ENCODE assay signal across 9 mouse cellular contexts in genomic region chr9:108261865-108262264, GRCm38 (mm10). TPM values are rescaled to one million over a fixed set of nuclear protein-coding genes. Genes with fewer than 3 reads are reported as not detected.
DNase-seq lines count a peak whose midpoint lies in the region; ATAC-seq and TF ChIP-seq lines count a peak whose summit lies in the region.
"Had no signal": no experiment of that assay in that cellular context is flagged by ENCODE, and none has a peak within 500 bp of the region (broad histone marks: within the 10 kb centered on the region; RNA-seq: fewer than 3 reads in every experiment).

No protein-coding gene starts in this region.

- peak overlapping the region; percentile 66 for H3K4me2 ChIP-seq in kidney, embryonic 16.5 days (replicated peaks; ENCODE audit: low read depth, low read length)
- peak overlapping the region; percentile 73 for H3K4me2 ChIP-seq in hindbrain, postnatal 0 days (ENCODE audit: low read depth, low read length)
- peak overlapping the region; percentile 85 for H3K4me2 ChIP-seq in neural tube, embryonic 12.5 days (replicated peaks)

- H3K27ac ChIP-seq in kidney, embryonic 16.5 days (ENCODE audit: low read length) = peak overlapping the region; percentile 94
- H3K27ac ChIP-seq in forebrain, embryonic 10.5 days = no peak overlapping the region
- H3K27ac ChIP-seq in hindbrain, postnatal 0 days = no peak overlapping the region
- no peak overlapping the region for H3K27ac ChIP-seq in neural tube, embryonic 12.5 days

- WGBS in kidney, embryonic 16.5 days = 49% methylated on average over 7 of the region's 7 CpGs
- WGBS in forebrain, embryonic 10.5 days = 83% methylated on average over 7 of the region's 7 CpGs
- WGBS in hindbrain, postnatal 0 days = 74% methylated on average over 7 of the region's 7 CpGs
- 75% methylated on average over 7 of the region's 7 CpGs for WGBS in neural tube, embryonic 12.5 days

- DNase-seq in kidney, postnatal 10 days = no peak
- DNase-seq in forebrain, embryonic 10.5 days (ENCODE audit: extremely low spot score, low spot score) = no peak
- DNase-seq in hindbrain, postnatal 0 days (ENCODE audit: low spot score) = no peak
- no peak for DNase-seq in right cerebral cortex, postnatal 14 days
- DNase-seq in spleen, postnatal 14 days (ENCODE audit: low spot score in 2 of 2) = no peak
- DNase-seq: right cerebral cortex, postnatal 25 days had no signal

- no peaks in the 10 kb centered on the region for H3K9me3 ChIP-seq in kidney, embryonic 16.5 days (ENCODE audit: low read length)
- no peaks in the 10 kb centered on the region for H3K9me3 ChIP-seq in forebrain, embryonic 10.5 days
- no peaks in the 10 kb centered on the region for H3K9me3 ChIP-seq in hindbrain, postnatal 0 days (ENCODE audit: low read length)
- H3K9me3 ChIP-seq in neural tube, embryonic 12.5 days = no peaks in the 10 kb centered on the region

- H3K36me3 ChIP-seq in kidney, embryonic 16.5 days (ENCODE audit: insufficient read depth, low read length) = no peaks in the 10 kb centered on the region
- H3K36me3 ChIP-seq in forebrain, embryonic 10.5 days (replicated peaks) = peaks cover 23% of the 10 kb centered on the region
- H3K36me3 ChIP-seq in hindbrain, postnatal 0 days (ENCODE audit: insufficient read depth, low read length) = no peaks in the 10 kb centered on the region
- H3K36me3 ChIP-seq in neural tube, embryonic 12.5 days = no peaks in the 10 kb centered on the region; the same call in 1 of the 2 replicates

- no peak for ATAC-seq in kidney, embryonic 16.5 days (ENCODE audit: low FRiP score, low TSS enrichment)
- no peak for ATAC-seq in hindbrain, postnatal 0 days
- ATAC-seq in neural tube, embryonic 12.5 days (ENCODE audit: low FRiP score, low read depth) = no peak
- no peak for ATAC-seq in activated CD4-positive, CD25-positive, alpha-beta regulatory T cell, adult 4 months

- no peak for TF ChIP-seq CTCF in hindbrain, postnatal 0 days (IDR thresholded peaks at IDR 0.05; ENCODE audit: low read depth)

- peak overlapping the region; percentile 93 for H3K9ac ChIP-seq in kidney, embryonic 16.5 days (replicated peaks; ENCODE audit: low read length)
- H3K9ac ChIP-seq in hindbrain, postnatal 0 days (replicated peaks; ENCODE audit: low read length) = no peak overlapping the region; the same call in 1 of the 2 replicates
- H3K9ac ChIP-seq in neural tube, embryonic 12.5 days = no peak overlapping the region

- H3K4me3 ChIP-seq in kidney, embryonic 16.5 days (ENCODE audit: low read length) = peak overlapping the region; percentile 91
- peak overlapping the region; percentile 97 for H3K4me3 ChIP-seq in forebrain, embryonic 10.5 days
- H3K4me3 ChIP-seq in hindbrain, postnatal 0 days (ENCODE audit: low read length) = peak overlapping the region; percentile 95; the same call in 1 of the 2 replicates
- no peak overlapping the region for H3K4me3 ChIP-seq in neural tube, embryonic 12.5 days

- H3K27me3 ChIP-seq in kidney, embryonic 16.5 days (ENCODE audit: insufficient read depth, low read length) = no peaks in the 10 kb centered on the region
- H3K27me3 ChIP-seq in forebrain, embryonic 10.5 days (ENCODE audit: poor library complexity, severe bottlenecking) = no peaks in the 10 kb centered on the region
- H3K27me3 ChIP-seq in hindbrain, postnatal 0 days (ENCODE audit: insufficient read depth, low read length) = no peaks in the 10 kb centered on the region
- H3K27me3 ChIP-seq in neural tube, embryonic 12.5 days (replicated peaks) = no peaks in the 10 kb centered on the region

- H3K4me1 ChIP-seq in kidney, embryonic 16.5 days (ENCODE audit: insufficient read depth, low read length) = peaks cover 33% of the 10 kb centered on the region
- H3K4me1 ChIP-seq in forebrain, embryonic 10.5 days = peaks cover 39% of the 10 kb centered on the region
- peaks cover 19% of the 10 kb centered on the region for H3K4me1 ChIP-seq in hindbrain, postnatal 0 days (ENCODE audit: insufficient read depth, low read length)
- H3K4me1 ChIP-seq in neural tube, embryonic 12.5 days = peaks cover 19% of the 10 kb centered on the region

RNA-seq across cellular contexts. Expression of gene Dag1, which starts 1.9 kb away (rescaled TPM):
- 163 and 182 TPM in 2 replicates for polyA plus RNA-seq in kidney, embryonic 16.5 days (2015; fragmentation: Nextera tagmentation; extraction: Ambion mirVana)
- 74.0 and 76.4 TPM in 2 replicates for polyA plus RNA-seq in forebrain, embryonic 10.5 days (2016; fragmentation: Nextera tagmentation; extraction: Ambion mirVana)
- total RNA-seq in hindbrain, postnatal 0 days (2014; rRNA removed) = 127 and 129 TPM in 2 replicates
- 70.2 and 76.3 TPM in 2 replicates for polyA plus RNA-seq in hindbrain, postnatal 0 days (2015; fragmentation: Nextera tagmentation; extraction: Ambion mirVana)
- 55.6 and 63.4 TPM in 2 replicates for polyA plus RNA-seq in neural tube, embryonic 12.5 days (2016; fragmentation: Nextera tagmentation; extraction: Ambion mirVana)
- 1 to 10 TPM; 2.1 to 3.3 TPM for polyA plus RNA-seq in activated CD4-positive, CD25-positive, alpha-beta regulatory T cell, adult 4 months (2017; shearing (Covaris generic))

RNA-seq across cellular contexts. Expression of gene Nicn1, which starts 28.4 kb away (rescaled TPM):
- polyA plus RNA-seq in kidney, embryonic 16.5 days (2015; fragmentation: Nextera tagmentation; extraction: Ambion mirVana) = 37.2 and 45.5 TPM in 2 replicates
- polyA plus RNA-seq in forebrain, embryonic 10.5 days (2016; fragmentation: Nextera tagmentation; extraction: Ambion mirVana) = 31.6 and 34.3 TPM in 2 replicates
- total RNA-seq in hindbrain, postnatal 0 days (2014; rRNA removed) = 79.8 and 108 TPM in 2 replicates
- polyA plus RNA-seq in hindbrain, postnatal 0 days (2015; fragmentation: Nextera tagmentation; extraction: Ambion mirVana) = 114 and 118 TPM in 2 replicates
- 81.2 and 87.0 TPM in 2 replicates for polyA plus RNA-seq in neural tube, embryonic 12.5 days (2016; fragmentation: Nextera tagmentation; extraction: Ambion mirVana)
- 1 to 10 TPM; 2.8 to 3.0 TPM for polyA plus RNA-seq in activated CD4-positive, CD25-positive, alpha-beta regulatory T cell, adult 4 months (2017; shearing (Covaris generic))

RNA-seq across cellular contexts. Expression of gene Amt, which starts 34.8 kb away (rescaled TPM):
- 40.8 and 43.7 TPM in 2 replicates for polyA plus RNA-seq in kidney, embryonic 16.5 days (2015; fragmentation: Nextera tagmentation; extraction: Ambion mirVana)
- 34.8 and 40.0 TPM in 2 replicates for polyA plus RNA-seq in forebrain, embryonic 10.5 days (2016; fragmentation: Nextera tagmentation; extraction: Ambion mirVana)
- total RNA-seq in hindbrain, postnatal 0 days (2014; rRNA removed) = 22.5 and 27.1 TPM in 2 replicates
- polyA plus RNA-seq in hindbrain, postnatal 0 days (2015; fragmentation: Nextera tagmentation; extraction: Ambion mirVana) = 28.5 and 32.9 TPM in 2 replicates
- 18.9 and 24.8 TPM in 2 replicates for polyA plus RNA-seq in neural tube, embryonic 12.5 days (2016; fragmentation: Nextera tagmentation; extraction: Ambion mirVana)
- polyA plus RNA-seq in activated CD4-positive, CD25-positive, alpha-beta regulatory T cell, adult 4 months (2017; shearing (Covaris generic)) = under 1 TPM; 0.29 to 0.58 TPM

RNA-seq across cellular contexts. Expression of gene Rhoa, which starts 44.1 kb away (rescaled TPM):
- 495 and 508 TPM in 2 replicates for polyA plus RNA-seq in kidney, embryonic 16.5 days (2015; fragmentation: Nextera tagmentation; extraction: Ambion mirVana)
- polyA plus RNA-seq in forebrain, embryonic 10.5 days (2016; fragmentation: Nextera tagmentation; extraction: Ambion mirVana) = 257 and 290 TPM in 2 replicates
- total RNA-seq in hindbrain, postnatal 0 days (2014; rRNA removed) = 105 and 106 TPM in 2 replicates
- 268 and 276 TPM in 2 replicates for polyA plus RNA-seq in hindbrain, postnatal 0 days (2015; fragmentation: Nextera tagmentation; extraction: Ambion mirVana)
- 313 and 363 TPM in 2 replicates for polyA plus RNA-seq in neural tube, embryonic 12.5 days (2016; fragmentation: Nextera tagmentation; extraction: Ambion mirVana)
- polyA plus RNA-seq in activated CD4-positive, CD25-positive, alpha-beta regulatory T cell, adult 4 months (2017; shearing (Covaris generic)) = 100 to 1,000 TPM; 294 to 378 TPM

RNA-seq across cellular contexts. Expression of gene Tcta, which starts 44.1 kb away (rescaled TPM):
- polyA plus RNA-seq in kidney, embryonic 16.5 days (2015; fragmentation: Nextera tagmentation; extraction: Ambion mirVana) = 34.9 and 38.9 TPM in 2 replicates
- 13.4 and 13.8 TPM in 2 replicates for polyA plus RNA-seq in forebrain, embryonic 10.5 days (2016; fragmentation: Nextera tagmentation; extraction: Ambion mirVana)
- total RNA-seq in hindbrain, postnatal 0 days (2014; rRNA removed) = 65.2 and 66.5 TPM in 2 replicates
- 79.4 and 80.3 TPM in 2 replicates for polyA plus RNA-seq in hindbrain, postnatal 0 days (2015; fragmentation: Nextera tagmentation; extraction: Ambion mirVana)
- polyA plus RNA-seq in neural tube, embryonic 12.5 days (2016; fragmentation: Nextera tagmentation; extraction: Ambion mirVana) = 44.3 and 47.5 TPM in 2 replicates
- polyA plus RNA-seq in activated CD4-positive, CD25-positive, alpha-beta regulatory T cell, adult 4 months (2017; shearing (Covaris generic)) = 10 to 100 TPM in 1 of 2 experiments, 1 to 10 TPM in 1; 9.7 to 13.5 TPM

Comparison
In these comparisons a context has a peak if more than half of its experiments do, and no peak if none do; other contexts are left out.
1. RNA of gene Dag1, which starts 1.9 kb away (polyA plus RNA-seq): 163 to 182 TPM in kidney, embryonic 16.5 days, 70.2 to 76.3 TPM in hindbrain, postnatal 0 days, 74.0 to 76.4 TPM in forebrain, embryonic 10.5 days and 55.6 to 63.4 TPM in neural tube, embryonic 12.5 days; 2.1 to 3.3 TPM in activated CD4-positive, CD25-positive, alpha-beta regulatory T cell, adult 4 months; every median in the first group is over 10 times any median in the second.
2. RNA of gene Amt, which starts 34.8 kb away (polyA plus RNA-seq): 40.8 to 43.7 TPM in kidney, embryonic 16.5 days, 34.8 to 40.0 TPM in forebrain, embryonic 10.5 days, 28.5 to 32.9 TPM in hindbrain, postnatal 0 days and 18.9 to 24.8 TPM in neural tube, embryonic 12.5 days; 0.29 to 0.58 TPM in activated CD4-positive, CD25-positive, alpha-beta regulatory T cell, adult 4 months; every median in the first group is over 10 times any median in the second.
3. Peak in every context shown above with its lines, with median percentiles within 50 percentile points of each other: H3K4me2 ChIP-seq.